Mouse (Mus musculus) kidney, postnatal 36 days (tissue): ENCODE measurements around the gene Syn3.
A peak's percentile ranks its signal among the peaks of the same experiment; 100 is the strongest.
"Not testable (repeated sequence)": the region's sequence is repeated elsewhere in the genome, so short reads cannot be mapped to it uniquely, and the experiment has no call there.

Source experiments
- DNase-seq, 2 experiments: peaks; one replicate each; pipeline ENCODE4 v3.0.0; 2021 to 2022; ENCODE audit warnings: mixed read lengths in 2 of 2

The Syn3 gene

DNA sequence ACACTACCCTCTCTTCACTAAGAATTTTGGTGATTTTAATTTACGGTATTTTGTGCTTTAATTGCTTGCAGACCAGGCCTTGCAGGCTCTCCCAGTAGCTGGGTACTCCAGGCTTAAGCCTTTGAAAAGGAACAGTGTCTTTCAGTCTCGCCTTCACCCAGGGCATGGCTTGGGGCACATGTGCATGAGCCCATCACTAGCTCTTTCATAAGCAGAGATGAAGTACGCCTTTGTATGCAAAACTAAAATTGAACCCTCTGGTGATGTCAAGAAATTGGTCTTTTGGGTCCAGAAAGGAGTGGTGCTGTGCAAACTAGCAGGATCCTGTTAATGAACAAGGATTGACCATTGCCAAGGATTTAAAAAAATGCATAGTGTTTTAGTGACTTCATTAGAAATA is 466.2 kb downstream of the Syn3 start:
- no peak for DNase-seq

DNA sequence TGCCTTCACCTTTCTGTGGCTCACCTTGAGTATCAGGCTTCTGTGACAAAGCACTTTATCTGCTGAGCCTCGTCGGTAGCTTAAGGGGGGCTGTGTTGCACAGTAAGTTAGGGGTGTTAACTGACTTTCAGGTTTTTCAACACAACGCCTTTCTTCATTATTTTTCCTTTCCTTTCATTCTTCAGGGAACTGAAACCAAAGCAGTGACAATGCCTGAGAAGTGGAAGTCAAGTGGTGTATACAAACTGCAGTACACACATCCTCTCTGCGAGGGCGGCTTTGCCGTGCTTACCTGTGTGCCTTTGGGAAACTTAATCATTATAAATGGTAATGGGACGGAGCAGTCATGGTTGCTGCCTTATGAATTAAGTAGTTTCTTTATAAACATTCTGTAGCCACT is 468.0 kb downstream of the Syn3 start:
- DNase-seq, result no peak

DNA sequence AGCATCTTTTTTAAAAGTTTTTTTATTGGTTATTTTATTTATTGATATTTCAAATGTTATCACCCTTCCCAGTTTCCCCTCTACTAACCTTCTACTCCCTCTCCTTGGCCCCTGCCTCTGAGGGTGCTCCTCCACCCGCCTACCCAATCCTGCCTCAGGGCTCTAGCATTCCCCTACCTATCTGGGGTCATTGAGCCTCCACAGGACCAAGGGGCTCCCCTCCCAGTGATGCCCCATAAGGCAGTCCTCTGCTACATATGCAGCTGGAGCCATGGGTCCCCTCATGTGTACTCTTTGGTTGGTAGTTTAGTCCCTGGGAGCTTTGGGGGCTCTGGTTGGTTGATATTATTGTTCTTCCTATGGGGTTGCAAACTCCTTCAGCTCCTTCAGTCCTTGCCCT is 471.9 kb downstream of the Syn3 start:
- not testable (repeated sequence) for DNase-seq

DNA sequence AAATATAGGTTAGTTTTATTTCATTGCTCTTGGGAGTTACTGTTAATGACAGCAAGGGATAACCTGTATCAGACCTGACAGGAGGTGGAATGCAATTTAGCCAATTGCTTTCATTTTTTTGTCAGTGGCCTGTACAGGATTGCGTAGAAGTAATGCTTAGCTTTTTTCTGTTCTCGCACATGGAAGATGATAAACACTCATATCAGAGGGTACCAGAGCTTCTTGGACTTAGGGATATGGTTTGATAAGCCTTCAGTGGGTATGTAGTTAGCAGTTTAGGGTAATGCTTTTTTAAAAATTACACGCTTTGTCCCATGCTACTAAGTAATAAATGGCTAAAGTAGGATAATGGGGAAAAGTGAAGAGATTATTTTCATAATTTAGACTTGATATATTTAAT is 472.3 kb downstream of the Syn3 start:
- DNase-seq, result no peak

DNA sequence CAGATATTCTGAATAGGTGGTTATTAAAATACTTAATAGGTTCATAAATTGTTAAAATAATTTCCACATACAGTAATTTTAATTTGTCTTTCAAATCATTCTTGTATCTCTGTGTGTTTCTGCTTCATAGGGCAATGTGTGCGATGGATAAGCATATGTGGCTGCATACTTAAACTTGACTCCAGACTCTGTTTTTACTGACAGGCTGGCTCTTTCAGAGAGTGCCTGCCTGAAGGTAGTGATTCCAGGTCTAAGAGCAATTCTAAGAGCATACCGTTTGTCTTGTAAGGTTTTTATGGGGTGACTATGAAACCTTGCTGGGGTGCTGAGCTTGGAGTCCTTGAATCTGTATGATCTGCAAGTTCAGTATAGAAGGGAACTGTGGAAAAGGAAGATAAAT is 472.8 kb downstream of the Syn3 start:
- no peak for DNase-seq

DNA sequence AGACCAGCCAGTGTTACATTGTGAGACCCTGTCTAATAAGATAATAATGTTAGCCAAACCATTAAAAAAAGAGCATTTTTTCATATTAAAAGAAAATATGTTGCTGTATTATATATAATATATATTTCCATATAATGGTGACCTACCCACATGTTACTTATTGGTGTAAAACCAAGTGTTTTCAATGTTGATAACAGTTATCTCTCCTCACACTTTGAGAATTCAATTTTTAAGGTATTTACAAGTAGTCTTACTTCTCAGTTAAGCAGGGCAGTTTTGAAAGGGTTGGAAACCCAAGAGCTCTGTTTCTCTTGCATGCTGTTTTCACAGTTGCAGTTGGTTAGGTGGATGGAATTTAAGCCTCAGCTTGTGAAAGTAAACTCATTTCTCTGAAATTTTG is 475.5 kb downstream of the Syn3 start:
- DNase-seq, result no peak

DNA sequence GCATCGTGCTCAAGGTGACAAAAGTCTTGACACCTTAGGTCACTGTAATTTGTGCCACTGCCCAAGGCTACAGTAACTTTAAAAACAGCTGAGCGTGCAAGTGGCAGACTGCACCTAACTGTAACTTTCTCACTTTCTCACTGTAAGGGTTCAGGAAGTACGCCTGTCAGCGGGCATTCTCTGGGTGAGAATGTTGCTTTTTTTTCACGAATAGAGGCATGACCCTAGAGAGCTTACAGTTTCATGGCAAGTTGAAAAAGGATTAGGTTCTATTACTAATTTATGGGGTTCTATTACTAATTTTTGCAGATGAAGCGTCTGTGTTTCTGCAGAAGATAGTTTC is 476.3 kb downstream of the Syn3 start:
- DNase-seq, result no peak

DNA sequence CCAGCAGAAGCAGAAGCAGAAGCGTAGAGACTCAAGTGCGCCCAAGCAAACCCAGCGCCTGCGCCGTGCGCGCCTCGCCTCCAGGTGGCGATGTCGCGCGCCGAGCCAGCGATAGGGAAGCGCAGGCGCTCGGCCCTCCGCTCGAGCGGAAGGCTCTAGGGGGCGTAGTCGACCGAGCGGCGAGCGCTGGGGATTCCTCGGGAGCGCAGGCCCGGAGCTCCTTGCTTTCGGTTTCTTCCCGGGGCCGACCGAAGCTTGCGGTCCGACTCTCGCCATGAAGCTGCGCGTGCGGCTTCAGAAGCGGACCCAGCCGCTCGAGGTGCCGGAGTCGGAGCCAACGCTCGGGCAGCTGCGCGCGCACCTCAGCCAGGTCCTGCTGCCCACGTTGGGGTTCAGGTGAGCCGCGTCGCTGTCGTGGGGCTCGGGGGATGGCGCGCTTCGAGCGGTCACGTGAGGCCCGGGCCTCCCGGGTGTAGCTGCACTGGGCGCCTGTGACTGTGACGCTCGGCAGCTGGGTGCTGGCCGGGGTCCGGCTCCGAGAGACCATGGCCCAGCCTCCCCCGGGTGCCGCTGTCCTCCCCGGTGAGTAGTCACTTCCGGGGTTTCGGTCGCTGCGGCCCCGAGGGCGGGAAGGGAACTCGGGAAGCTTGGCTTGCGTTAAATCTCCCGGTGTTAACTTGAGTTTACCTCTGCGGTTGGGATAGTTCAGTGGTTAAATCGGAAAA is 476.8 kb downstream of the Syn3 start, which contains the start of gene Fbxo7:
Gene Fbxo7, plus strand, starts transcription at position 224 of the 725 bp plus-strand sequence.
- DNase-seq, result peak; percentile 91 to 95

DNA sequence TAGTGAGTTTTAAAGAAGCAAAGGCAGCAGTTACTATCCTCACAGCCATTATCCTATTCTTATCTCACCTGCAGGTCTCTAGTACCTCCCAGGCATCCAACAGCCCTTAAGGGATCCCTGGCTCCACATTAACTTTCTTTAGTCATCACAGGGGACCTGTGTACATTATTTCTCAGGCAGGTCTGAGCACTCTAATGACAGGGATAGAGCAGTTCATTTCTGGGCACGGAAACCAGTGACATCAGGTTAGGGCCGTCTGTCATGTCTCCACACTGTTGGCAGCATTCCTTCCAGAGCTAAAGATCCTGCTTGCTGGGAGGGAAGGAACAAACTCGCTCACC is 477.3 kb downstream of the Syn3 start:
- DNase-seq, result no peak

DNA sequence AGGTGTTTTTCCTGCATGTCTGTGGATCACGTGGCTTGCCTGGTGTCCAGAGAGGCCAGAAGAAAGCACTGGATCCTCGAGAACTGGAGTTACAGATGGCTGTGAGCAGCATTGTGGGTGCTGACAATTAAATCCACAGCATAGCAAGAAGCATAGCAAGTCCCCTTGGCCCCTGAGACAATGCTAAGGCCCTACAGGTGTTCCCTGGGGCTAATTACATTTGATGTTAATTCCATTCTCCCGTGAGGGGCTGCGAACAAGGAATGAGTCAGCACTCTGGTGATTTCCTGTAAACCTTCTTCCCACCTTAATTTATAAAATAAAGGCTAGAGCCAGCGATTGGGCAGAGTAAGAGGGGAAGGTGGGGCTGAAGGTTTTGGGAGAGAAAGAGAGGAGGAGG is 479.9 kb downstream of the Syn3 start:
- DNase-seq, result no peak

DNA sequence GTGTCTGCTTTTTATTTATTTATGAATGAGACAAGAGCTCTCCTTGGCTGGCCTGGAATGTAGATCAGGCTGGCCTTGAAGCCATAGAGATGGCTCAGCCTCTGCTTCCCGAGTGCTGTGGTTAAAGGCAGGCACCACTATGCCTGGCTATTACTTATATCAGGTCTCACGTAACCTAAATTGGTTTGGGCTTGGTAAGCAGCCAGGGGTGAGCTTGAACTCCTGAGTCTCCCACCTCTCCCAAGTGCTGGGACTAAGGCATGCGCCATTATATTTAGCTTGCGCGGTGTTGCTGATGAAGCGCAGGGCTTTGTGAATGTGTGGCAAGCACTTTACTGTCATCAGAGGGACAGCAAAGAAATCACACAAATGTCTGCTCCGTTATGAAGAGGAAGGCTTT is 480.9 kb downstream of the Syn3 start:
- no peak for DNase-seq

DNA sequence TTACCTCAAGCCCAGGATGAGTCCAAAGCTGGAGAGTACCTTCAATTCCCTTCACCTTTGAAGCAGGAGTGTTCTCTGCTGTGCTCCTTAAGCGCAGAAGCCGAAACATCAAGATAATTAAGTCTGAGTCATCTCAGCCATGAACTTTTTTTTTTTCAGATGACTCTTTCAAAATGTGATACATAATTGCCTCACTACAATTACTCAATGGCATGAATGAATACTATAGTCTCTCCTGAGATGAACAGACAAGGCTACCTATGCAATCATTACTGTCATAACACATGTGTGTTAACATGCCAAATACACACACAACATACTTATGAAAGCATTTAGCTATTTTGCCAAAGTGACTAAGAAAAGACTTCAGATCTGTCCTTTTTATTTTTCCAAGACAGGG is 486.9 kb downstream of the Syn3 start, which contains the start of gene Bpifc:
Gene Bpifc, minus strand, starts transcription at position 115 of the 400 bp plus-strand sequence.
- no peak for DNase-seq

DNA sequence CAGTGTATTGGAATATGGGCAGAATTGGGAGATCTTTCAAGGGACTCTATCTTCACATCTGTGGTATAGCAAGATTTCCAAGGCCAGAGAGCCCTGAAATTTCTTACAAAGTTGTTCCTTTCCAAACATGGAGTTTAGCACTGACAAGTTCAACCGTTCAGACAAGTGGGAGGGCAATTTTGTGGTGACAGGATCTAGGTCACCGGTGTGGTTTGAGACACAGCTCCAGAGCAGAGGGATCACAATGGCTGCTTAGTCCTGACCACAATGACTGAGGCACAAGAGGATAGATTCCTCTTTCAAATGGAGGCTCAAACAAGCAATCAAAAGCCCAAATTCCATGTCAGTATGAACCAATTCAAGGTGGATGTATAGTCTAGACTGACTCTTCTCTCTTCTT is 487.5 kb downstream of the Syn3 start:
- no peak for DNase-seq

DNA sequence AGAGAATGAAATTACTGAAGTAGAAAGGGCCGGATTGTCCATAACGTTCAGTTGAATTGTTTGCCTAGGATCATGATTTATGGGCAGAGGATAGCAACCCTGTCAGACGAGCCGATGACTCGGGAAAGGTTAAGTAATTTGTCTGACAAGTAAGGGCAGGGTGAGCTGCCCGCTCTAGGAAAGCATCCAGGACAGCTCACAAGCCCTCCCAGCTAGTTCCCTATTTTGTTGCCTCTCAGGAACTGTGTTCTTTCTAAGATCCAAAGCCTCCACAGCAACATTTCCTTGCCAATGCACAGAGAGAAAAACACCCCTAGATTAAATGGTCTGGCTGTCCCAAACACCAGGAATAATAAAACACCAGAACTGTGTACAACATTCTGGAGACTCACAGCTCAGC is 488.1 kb downstream of the Syn3 start:
- no peak for DNase-seq

DNA sequence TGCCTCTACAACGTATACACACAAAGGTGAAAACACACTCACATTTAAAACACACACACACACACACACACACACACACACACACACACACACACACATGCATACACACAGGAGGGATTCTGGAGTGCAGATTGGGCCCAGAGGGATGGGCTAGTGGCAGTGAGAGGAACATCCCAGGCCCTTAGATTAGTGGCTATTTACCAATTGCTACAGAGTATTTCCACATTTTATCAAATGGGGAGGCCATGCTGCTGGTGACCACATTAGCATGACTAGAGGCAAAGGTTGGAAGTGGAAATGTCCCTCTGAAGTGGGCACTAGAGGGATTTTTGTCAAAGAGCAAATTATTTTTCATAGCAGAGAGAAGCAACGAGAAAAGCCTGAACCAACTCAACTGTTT is 489.0 kb downstream of the Syn3 start:
- no peak for DNase-seq

DNA sequence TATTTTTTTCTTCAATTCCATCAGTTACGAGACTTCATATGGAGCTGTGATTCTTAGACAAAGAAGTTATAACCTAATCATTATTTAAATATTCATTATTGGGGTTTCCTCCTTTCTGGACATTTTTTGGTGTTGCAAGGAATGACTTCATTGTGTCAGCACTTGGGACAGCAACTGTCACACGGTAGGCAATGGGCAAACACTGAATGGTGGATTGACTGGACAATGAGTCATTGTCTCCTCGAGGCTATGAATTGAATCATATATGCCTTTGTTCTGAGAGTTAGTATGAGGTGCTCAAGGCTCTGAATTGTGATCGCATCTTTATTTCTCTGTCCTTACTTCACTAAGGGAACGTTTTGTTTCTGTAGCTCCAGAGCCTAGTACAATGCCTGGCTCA is 492.2 kb downstream of the Syn3 start:
- DNase-seq, result no peak
